Mouse (Mus musculus) lung, adult 2 months (tissue): Measurements from ENCODE around the gene Jarid2. TPM values are rescaled to one million over a fixed set of nuclear protein-coding genes. Genes with fewer than 3 reads are reported as not detected.
"Not testable (repeated sequence)": the region's sequence is repeated elsewhere in the genome, so short reads cannot be mapped to it uniquely, and the experiment has no call there.

Experiments used
- DNase-seq: peaks from one replicate; pipeline ENCODE4 v3.0.0; 2022
- H3K4me1 ChIP-seq: fragments of 200-500 bp; 2 replicates; pipeline ENCODE4 v1.6.1; 2011; ENCODE audit warnings: low read length; ENCODE audit not compliant: control insufficient read depth, insufficient read depth
- H3K4me3 ChIP-seq: fragments of 200-500 bp; replicated peaks from 2 replicates; pipeline ENCODE3; 2011; ENCODE audit warnings: low read depth, mild to moderate bottlenecking, control low read depth, low read length; ENCODE audit errors: extremely low read depth
- CTCF ChIP-seq: fragments of 200-500 bp; IDR thresholded peaks from 2 replicates; pipeline ENCODE4 v1.5.1; 2011; ENCODE audit warnings: mild to moderate bottlenecking, low read length, control low read depth; ENCODE audit not compliant: insufficient read depth
- POLR2A ChIP-seq: fragments of 200-500 bp; IDR thresholded peaks from 2 replicates; pipeline ENCODE4 v1.6.1; 2011; ENCODE audit warnings: low read depth, mild to moderate bottlenecking, control low read depth, low read length, borderline replicate concordance; ENCODE audit errors: extremely low read depth
- WGBS: fragments of 180-500 bp; shearing (Covaris S2); methylation state at CpG from one replicate; pipeline ENCODE4 v1.1.7; 2018; 5-methylcytosine and 5-hydroxymethylcytosine counted together
- polyA plus RNA-seq: library from polyadenylated mRNA; depleted of rRNA; stranded (reverse); fragments of >200 nt; gene quantifications from 2 replicates; pipeline ENCODE4 v1.2.3, GENCODE M21; 2012

The Jarid2 gene
- polyA plus RNA-seq, 1 experiment = 9.6 TPM

DNA sequence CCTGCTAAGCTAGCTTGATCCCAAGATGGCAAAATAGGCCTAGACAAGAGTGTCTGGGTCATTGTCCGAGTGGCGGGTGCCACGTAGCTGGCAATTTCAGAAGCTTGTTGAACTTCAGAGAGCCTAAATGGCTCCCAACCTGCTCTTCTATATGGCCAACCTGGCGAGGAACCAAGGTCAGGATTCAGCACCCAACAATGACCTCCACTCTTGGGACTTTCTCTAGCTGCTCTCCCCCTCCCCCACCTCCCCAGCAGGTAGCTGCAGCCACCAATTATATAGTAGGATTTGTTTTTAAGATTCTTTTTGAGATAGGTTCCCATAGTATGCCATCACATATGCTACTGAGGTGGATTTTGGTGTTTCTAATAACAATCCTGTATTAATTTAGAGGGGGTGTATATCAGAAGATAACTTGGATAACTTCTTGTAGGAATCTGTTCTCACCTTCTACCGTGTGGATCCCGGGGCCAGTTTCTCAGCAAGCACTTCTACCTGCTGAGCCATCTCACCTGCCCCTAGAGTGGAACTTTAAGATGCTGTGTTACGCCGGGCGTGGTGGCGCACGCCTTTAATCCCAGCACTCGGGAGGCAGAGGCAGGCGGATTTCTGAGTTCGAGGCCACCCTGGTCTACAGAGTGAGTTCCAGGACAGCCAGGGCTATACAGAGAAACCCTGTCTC is 20.8 kb upstream of the Jarid2 start:
- Histone ChIP-seq H3K4me3 (no peak overlapping the region), H3K4me1 (no peaks in the 10 kb centered on the region)
- TF ChIP-seq POLR2A = no peak
- TF ChIP-seq CTCF = no peak
- DNase-seq = no peak
- 95% methylated on average over 12 of the region's 14 CpGs for WGBS

GRCm38 (mm10) chr13:44709747-44710480 is 19.4 kb upstream of the Jarid2 start:
- TF ChIP-seq CTCF = no peak
- TF ChIP-seq POLR2A = no peak
- no peak for DNase-seq
- WGBS = 83% methylated on average over 8 of the region's 8 CpGs
- H3K4me3 ChIP-seq = no peak overlapping the region
- no peaks in the 10 kb centered on the region for H3K4me1 ChIP-seq

DNA sequence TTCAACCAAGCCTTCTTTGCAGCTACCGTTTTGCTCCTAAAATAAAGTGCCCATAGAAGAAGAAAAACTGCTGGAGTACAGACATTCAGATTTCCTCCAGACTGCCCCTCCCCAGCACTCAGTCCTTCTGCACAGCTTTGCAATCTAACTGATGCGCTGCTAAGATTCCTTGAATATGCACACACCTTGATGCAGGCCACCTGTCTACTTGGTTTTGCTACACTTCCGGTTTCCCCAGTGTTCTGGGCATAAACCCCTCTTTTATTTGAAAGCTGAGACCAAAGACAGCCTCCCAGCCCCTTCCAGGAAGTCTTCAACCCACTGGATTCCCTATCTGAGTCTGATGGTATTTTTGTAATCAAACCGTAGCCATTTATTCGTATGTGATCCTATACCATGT is 18.2 kb upstream of the Jarid2 start:
- no peaks in the 10 kb centered on the region for H3K4me1 ChIP-seq
- TF ChIP-seq CTCF (no peak), POLR2A (no peak)
- WGBS = 53% methylated on average over 5 of the region's 5 CpGs
- DNase-seq = no peak
- no peak overlapping the region for H3K4me3 ChIP-seq

- WGBS = 56% methylated on average over 1 of the region's 1 CpGs
- Histone ChIP-seq H3K4me3 (no peak overlapping the region), H3K4me1 (no peaks in the 10 kb centered on the region)
- no peak for DNase-seq
- no peak for TF ChIP-seq CTCF
- no peak for TF ChIP-seq POLR2A
Observed at GRCm38 (mm10) chr13:44711882-44712281, 17.4 kb upstream of the Jarid2 start.

DNA sequence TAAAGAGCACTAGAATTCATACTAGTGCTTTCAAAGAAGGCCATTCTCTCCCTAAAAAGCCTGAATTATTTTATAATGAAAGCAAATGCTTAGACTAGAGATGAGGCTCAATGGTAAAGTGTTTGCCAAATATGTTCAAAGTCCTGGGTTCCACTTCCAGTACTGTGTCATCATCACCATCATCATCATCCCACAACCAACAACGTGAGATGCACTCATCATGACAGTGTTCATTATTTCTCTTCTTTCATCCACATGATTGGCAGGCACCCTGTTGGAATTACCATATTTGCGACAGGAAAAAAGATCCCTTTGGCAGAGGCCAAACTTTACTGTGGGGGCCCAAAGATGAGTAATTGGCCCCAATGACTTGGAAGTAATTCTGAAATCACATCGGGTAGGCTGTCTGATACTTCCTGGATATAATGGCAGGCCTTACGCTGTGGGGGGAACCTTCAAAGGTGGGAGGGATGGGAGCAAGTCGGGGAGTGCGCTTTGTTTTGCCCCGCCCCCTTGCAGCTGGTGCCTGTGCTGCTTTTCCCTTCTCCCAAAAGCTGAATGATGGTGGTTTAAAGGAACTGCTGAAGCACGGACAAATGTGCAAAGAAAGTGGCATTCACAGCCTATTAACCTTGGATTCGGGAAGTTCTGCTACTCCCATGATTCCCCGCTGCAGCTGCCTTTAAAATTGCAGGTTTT is 13.9 kb upstream of the Jarid2 start:
- TF ChIP-seq CTCF (no peak), POLR2A (no peak)
- 57% methylated on average over 10 of the region's 10 CpGs for WGBS
- Histone ChIP-seq H3K4me3 (no peak overlapping the region), H3K4me1 (no peaks in the 10 kb centered on the region)
- no peak for DNase-seq

GRCm38 (mm10) chr13:44717838-44718237 is 11.4 kb upstream of the Jarid2 start:
- 94% methylated on average over 9 of the region's 9 CpGs for WGBS
- no peaks in the 10 kb centered on the region for H3K4me1 ChIP-seq
- TF ChIP-seq CTCF (no peak), POLR2A (no peak)
- DNase-seq = no peak
- H3K4me3 ChIP-seq = no peak overlapping the region

- WGBS = 95% methylated on average over 5 of the region's 5 CpGs
Observed at GRCm38 (mm10) chr13:44718465-44718864, 10.8 kb upstream of the Jarid2 start.

DNA sequence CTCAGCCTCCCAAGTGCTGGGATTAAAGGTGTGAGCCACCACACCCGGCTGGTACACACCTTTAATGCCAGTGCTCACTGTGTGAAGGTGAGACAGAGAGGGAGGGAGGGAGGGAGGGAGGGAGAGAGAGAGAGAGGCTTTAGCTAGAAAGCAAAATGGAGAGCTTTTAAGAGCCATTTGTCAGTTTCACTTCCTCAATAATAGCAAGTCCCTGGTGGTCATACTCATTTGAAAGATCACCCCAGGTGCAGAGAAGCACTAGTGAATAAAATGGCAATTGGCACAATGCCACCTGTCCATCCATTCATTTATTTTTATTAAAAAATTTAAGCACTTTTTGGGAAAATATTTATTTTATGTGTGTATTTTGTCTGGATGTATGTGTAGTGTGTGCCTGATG is 9.2 kb upstream of the Jarid2 start:
- no peak overlapping the region for H3K4me3 ChIP-seq
- 80% methylated on average over 1 of the region's 1 CpGs for WGBS
- DNase-seq = no peak
- no peaks in the 10 kb centered on the region for H3K4me1 ChIP-seq
- TF ChIP-seq POLR2A (no peak), CTCF (no peak)

More at GRCm38 (mm10) chr13:44718465-44718864, 10.8 kb upstream of the Jarid2 start:
- H3K4me1 ChIP-seq, H3K4me3 ChIP-seq, DNase-seq: not testable (repeated sequence)

DNA sequence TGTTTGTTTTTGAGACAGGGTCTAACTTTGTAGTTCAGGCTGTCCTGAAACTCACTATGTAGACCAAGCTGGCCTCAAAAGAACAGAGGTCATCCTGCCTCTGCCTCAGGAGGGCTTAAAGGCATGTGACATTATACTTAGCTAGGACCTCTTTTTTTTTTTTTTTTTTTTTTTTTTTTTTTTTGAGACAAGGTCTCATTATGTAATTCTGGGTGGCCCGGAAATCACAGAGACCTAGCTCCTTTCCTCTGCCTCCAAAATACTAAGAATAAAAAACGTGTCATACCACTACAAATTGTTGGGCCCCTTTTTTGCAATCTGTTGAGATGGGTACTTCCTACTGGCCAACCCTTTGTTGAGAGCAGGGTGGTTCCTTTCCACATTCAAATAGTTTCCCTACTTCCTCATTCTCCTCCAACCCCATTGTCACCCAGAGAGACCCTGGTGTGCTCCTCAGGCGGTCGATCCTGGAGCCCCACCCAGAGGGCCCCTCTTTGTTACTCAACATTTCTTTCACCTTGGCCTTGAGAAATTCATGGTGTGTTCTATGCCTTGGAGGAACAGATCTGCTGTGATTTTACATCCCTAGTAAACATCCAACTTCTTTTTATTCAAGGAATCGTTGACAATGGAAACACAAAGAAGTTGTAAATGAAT is 7.3 kb upstream of the Jarid2 start:
- TF ChIP-seq POLR2A (no peak), CTCF (no peak)
- WGBS = 60% methylated on average over 5 of the region's 5 CpGs
- no peak for DNase-seq
- Histone ChIP-seq H3K4me1 (no peaks in the 10 kb centered on the region), H3K4me3 (no peak overlapping the region)

DNA sequence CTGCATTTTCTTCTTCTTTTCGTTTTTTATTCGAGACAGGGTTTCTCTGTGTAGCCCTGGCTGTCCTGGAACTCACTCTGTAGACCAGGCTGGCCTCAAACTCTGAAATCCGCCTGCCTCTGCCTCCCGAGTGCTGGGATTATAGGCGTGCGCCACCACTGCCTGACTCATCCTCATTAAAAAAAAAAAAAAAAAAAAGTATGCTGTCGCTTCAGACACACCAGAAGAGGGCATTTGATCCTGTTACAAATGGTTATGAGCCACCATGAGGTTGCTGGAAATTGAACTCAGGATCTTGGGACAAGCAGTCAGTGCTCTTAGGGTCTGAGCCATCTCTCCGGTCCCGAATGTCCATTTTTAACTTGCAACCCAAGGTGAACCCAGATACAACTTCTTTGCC is 5.8 kb upstream of the Jarid2 start:
- WGBS = 90% methylated on average over 9 of the region's 9 CpGs
- DNase-seq = not testable (repeated sequence)

More for the DNA sequence above, 5.8 kb upstream of the Jarid2 start:
- not testable (repeated sequence) for H3K4me3 ChIP-seq, H3K4me1 ChIP-seq
